Mouse (Mus musculus) hematopoietic stem cell, adult 5-6 weeks (primary cell): Measurements from ENCODE around the gene Shcbp1. TPM values are rescaled to one million over a fixed set of nuclear protein-coding genes. Genes with fewer than 3 reads are reported as not detected.
A peak's percentile ranks its signal among the peaks of the same experiment; 100 is the strongest.
"Not testable (repeated sequence)": the region's sequence is repeated elsewhere in the genome, so short reads cannot be mapped to it uniquely, and the experiment has no call there.

Experiments used
- ATAC-seq, 2 experiments: fragments of 125-278 bp in 1 of 2; replicated peaks in 1 of 2; 2 replicates each; pipeline ENCODE4 v1.8.0; 2016 to 2017; ENCODE audit warnings: inconsistent platforms in 2 of 2, mild to moderate bottlenecking in 2 of 2, moderate number of reproducible peaks in 2 of 2, low read depth in 1 of 2, moderate TSS enrichment in 1 of 2; ENCODE audit not compliant: low FRiP score in 2 of 2, poor library complexity in 2 of 2, severe bottlenecking in 2 of 2, insufficient read depth in 1 of 2, low TSS enrichment in 1 of 2
- total RNA-seq: library from RNA; stranded (forward); fragments of 172-1452, 232-1000 nt; gene quantifications from 2 replicates; pipeline ENCODE4 v1.2.3, GENCODE M21; 2017

The Shcbp1 gene
- total RNA-seq = 38.8 and 47.0 TPM in 2 replicates

GRCm38 (mm10) chr8:4779254-4780055 is at the start of gene Shcbp1:
Gene Shcbp1, minus strand, starts transcription at chr8:4779567.
- peak; percentile 99 for ATAC-seq

DNA sequence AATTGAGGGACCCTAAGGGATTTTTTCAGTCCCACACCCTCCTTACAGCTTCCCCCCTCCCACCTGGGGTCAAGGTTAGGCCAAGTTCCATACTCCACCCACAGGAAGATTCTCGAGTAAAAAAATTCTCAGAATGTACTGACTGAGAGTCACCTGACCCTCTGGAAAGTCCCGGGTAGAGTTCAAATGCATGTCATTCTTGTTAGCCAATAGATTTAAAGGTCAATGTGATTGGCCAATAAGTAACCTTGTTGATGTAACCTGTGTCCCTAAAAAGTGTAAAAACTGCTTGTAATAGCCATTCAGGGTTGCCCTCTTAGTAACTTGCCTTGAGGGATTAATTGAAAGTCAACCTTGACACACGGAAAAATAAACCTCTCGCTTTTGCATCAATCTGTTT is 29.5 kb upstream of the Shcbp1 start:
- no peak for ATAC-seq

DNA sequence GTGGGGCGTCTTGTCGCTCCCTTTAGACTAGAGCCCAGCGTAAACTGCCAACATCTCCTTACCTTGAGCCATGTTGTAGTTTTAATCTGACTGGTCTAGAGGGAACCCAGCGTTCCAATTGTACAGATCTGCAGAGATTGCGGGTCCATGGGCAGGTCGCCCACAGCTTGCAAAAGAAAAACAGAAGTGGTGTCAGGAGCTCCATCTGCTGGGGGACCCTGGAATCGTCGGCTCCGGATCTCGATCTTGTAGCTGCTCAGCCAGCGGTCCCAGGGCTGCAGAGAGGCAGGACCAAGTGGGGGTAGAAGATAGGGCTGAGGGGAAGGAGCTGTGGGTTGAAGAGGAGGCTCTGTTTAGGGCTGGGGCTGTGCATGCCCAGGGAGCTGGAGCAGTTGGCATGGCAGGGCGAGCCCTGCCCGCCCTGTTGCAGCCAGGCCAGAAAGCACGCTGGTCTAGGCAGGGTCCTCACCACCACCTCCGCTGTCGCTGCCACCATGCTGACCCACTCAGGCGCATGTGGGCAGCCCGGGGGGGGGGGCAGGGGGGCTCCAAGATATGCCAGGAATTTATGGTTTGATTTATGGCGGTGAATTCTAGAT is 21.3 kb upstream of the Shcbp1 start:
- peak; percentile 46 to 58; a peak in 3 of 4 replicates for ATAC-seq

- peak in 1 of 2 experiments; percentile 18; a peak in 1 of 4 replicates for ATAC-seq
Measured at GRCm38 (mm10) chr8:4778266-4778665, 1.1 kb downstream of the Shcbp1 start.

DNA sequence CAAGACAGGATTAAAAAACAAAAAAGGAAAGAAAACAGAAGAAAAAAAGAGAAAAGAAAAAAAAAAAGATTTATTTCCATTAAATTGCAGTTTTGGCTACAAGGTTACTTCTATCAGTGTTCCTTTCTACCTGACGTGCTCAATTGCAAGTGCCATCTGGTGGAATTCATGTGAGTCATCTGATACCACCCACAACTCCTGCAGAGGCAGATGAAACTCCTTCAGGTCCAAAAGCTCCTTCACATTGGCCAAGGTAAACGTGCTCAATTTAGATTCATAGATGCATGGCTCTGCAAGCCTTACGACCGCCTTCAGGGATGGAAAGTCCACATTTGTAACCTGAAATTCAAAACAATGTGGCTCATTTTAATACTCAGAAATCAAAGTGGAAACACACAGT is 14.6 kb downstream of the Shcbp1 start:
- no peak for ATAC-seq

DNA sequence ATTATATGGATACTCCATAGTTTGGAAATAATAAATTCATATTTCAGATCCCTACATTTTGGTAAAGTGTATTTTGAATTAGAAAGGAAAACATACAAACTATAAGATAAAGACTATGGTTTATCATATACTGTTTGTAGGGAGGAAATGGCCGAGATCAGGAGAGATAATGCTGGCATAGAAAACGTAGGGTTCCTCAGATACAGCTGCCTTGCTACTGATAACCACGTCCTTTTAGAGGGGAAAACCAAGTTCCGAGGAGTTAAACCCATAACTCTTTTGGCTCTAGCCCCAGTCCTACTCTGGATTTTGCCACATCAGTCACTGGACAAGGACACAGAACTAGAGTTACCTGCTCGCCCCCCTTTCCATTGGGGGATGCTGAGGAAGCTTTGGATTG is 26.3 kb downstream of the Shcbp1 start:
- ATAC-seq = no peak

- ATAC-seq = no peak
Measured at GRCm38 (mm10) chr8:4730942-4731341, 48.4 kb downstream of the Shcbp1 start.

- no peak for ATAC-seq
Measured at GRCm38 (mm10) chr8:4715546-4715945, 63.8 kb downstream of the Shcbp1 start.

- not testable (repeated sequence) for ATAC-seq
Measured at GRCm38 (mm10) chr8:4708346-4708745, 71.0 kb downstream of the Shcbp1 start.

DNA sequence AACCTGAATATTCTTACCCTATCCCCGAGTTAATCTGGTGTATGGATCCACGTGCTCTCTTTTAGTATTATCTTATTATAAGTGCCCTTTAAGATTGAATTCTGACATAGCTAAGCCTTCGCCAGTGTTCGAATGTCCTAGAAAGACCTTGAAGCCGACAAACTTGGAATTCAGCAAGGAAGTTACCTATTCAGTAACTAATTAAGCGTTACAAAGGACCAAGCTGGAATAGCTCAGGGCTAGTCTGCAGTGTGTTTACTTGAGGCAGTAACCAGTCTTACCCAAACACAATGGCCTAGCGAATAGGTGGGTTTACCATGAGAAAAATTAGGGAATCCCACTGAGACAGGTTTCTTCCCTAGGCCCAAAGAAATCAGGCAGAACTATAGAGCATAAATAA is 71.5 kb downstream of the Shcbp1 start:
- ATAC-seq = not testable (repeated sequence)

DNA sequence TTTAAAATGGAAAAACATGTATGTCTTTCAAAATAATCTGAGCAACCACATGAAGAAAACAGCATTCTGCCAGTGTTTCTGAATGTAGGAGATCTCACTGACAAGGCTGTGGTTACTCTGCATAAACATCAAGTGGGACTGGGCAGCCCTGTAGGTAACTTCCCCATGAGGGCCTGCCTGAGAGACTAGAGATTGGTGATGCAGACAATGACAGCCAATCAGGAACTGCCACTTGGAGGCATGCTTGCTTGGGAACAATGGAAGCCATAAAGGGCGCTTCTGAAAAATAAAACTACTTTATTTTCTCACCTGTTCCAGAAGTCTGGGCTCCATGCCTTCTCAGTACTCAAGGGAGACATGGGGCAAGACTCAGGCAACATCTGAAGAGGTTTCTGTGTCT is 87.7 kb downstream of the Shcbp1 start:
- ATAC-seq = no peak

Other genes starting within 250 kb of the Shcbp1 start
- 15.9 and 24.1 TPM in 2 replicates for gene Zfp958, start 166.4 kb downstream of the Shcbp1 start, total RNA-seq